Mouse (Mus musculus) limb, embryonic 15.5 days (tissue): ENCODE measurements around the gene Atp6ap2. TPM values are rescaled to one million over a fixed set of nuclear protein-coding genes. Genes with fewer than 3 reads are reported as not detected.
A peak's percentile ranks its signal among the peaks of the same experiment; 100 is the strongest.
"Not testable (repeated sequence)": the region's sequence is repeated elsewhere in the genome, so short reads cannot be mapped to it uniquely, and the experiment has no call there.

Experiments used
- ATAC-seq: fragments of 200-750 bp; cut with Nextera tagmentation; 2 replicates; pipeline ENCODE4 v1.8.0; 2017; ENCODE audit warnings: low read depth, moderate TSS enrichment; ENCODE audit not compliant: insufficient number of reproducible peaks, low FRiP score, low TSS enrichment
- H3K27ac ChIP-seq: fragments of 300-500 bp; sonication (generic); 2 replicates; pipeline ENCODE4 v1.5.1; 2015; ENCODE audit warnings: moderate library complexity, mild to moderate bottlenecking, inconsistent platforms
- H3K27me3 ChIP-seq: fragments of 300-500 bp; sonication (generic); 2 replicates; pipeline ENCODE4 v1.6.1; 2015; ENCODE audit warnings: inconsistent platforms
- H3K36me3 ChIP-seq: fragments of 300-500 bp; sonication (generic); 2 replicates; pipeline ENCODE4 v1.6.1; 2015; ENCODE audit warnings: inconsistent platforms
- H3K4me1 ChIP-seq: fragments of 300-500 bp; sonication (generic); 2 replicates; pipeline ENCODE4 v1.6.1; 2015; ENCODE audit warnings: inconsistent platforms
- H3K4me2 ChIP-seq: fragments of 300-500 bp; sonication (generic); 2 replicates; pipeline ENCODE4 v1.6.1; 2015; ENCODE audit warnings: mild to moderate bottlenecking, inconsistent platforms
- H3K4me3 ChIP-seq: fragments of 300-500 bp; sonication (generic); 2 replicates; pipeline ENCODE4 v1.5.1; 2015; ENCODE audit warnings: mild to moderate bottlenecking, inconsistent platforms
- H3K9ac ChIP-seq: fragments of 300-500 bp; sonication (generic); 2 replicates; pipeline ENCODE4 v1.6.1; 2015; ENCODE audit warnings: inconsistent platforms
- H3K9me3 ChIP-seq: fragments of 300-500 bp; sonication (generic); 2 replicates; pipeline ENCODE4 v1.6.1; 2016; ENCODE audit warnings: inconsistent platforms
- WGBS: fragments of 180-500 bp; shearing (Covaris S2); methylation state at CpG from one replicate; pipeline ENCODE4 v1.1.7; 2015; 5-methylcytosine and 5-hydroxymethylcytosine counted together
- polyA plus RNA-seq: library from polyadenylated mRNA; unstranded; fragments of >200 nt; fragmentation: Nextera tagmentation; extraction: Ambion mirVana; gene quantifications from 2 replicates; pipeline ENCODE4 v1.2.1, GENCODE M21; 2015

Gene Atp6ap2
- 81.1 and 85.8 TPM in 2 replicates for polyA plus RNA-seq

GRCm38 (mm10) chrX:12587192-12587957 is at the start of gene Atp6ap2:
TSS of gene Atp6ap2 (plus strand) at chrX:12587801.
- no peaks in the 10 kb centered on the region; the same call in 1 of the 2 replicates for H3K4me1 ChIP-seq
- WGBS, result 14% methylated on average over 43 of the region's 49 CpGs
- H3K27ac ChIP-seq, result peak within 1 kb of the TSS; percentile 86
- peak within 1 kb of the TSS; percentile 43 for H3K4me2 ChIP-seq
- peak; percentile 98 for ATAC-seq
- peaks cover 11% of the 10 kb centered on the region for H3K27me3 ChIP-seq
- H3K36me3 ChIP-seq, result no peaks in the 10 kb centered on the region
- peak within 1 kb of the TSS; percentile 52 for H3K9ac ChIP-seq
- peak within 1 kb of the TSS; percentile 64 for H3K4me3 ChIP-seq
- no peaks in the 10 kb centered on the region for H3K9me3 ChIP-seq

GRCm38 (mm10) chrX:12544417-12544816 is 43.2 kb upstream of the Atp6ap2 start:
- Histone ChIP-seq H3K36me3 (no peaks in the 10 kb centered on the region), H3K9ac (no peak overlapping the region), H3K4me2 (no peak overlapping the region), H3K4me3 (no peak overlapping the region), H3K27ac (no peak overlapping the region), H3K4me1 (no peaks in the 10 kb centered on the region), H3K9me3 (no peaks in the 10 kb centered on the region), H3K27me3 (no peaks in the 10 kb centered on the region)
- ATAC-seq, result no peak
- 83% methylated on average over 1 of the region's 1 CpGs for WGBS

- H3K4me1 ChIP-seq, result no peaks in the 10 kb centered on the region
- no peak overlapping the region for H3K9ac ChIP-seq
- no peak overlapping the region for H3K4me3 ChIP-seq
- no peaks in the 10 kb centered on the region for H3K9me3 ChIP-seq
- ATAC-seq, result no peak
- no peak overlapping the region for H3K27ac ChIP-seq
- WGBS, result 65% methylated on average over 7 of the region's 7 CpGs
- no peaks in the 10 kb centered on the region for H3K36me3 ChIP-seq
- H3K4me2 ChIP-seq, result no peak overlapping the region
- no peaks in the 10 kb centered on the region for H3K27me3 ChIP-seq
Measured at GRCm38 (mm10) chrX:12557086-12557485, 30.5 kb upstream of the Atp6ap2 start.

- 64% methylated on average over 1 of the region's 1 CpGs for WGBS
- Histone ChIP-seq H3K27me3 (no peaks in the 10 kb centered on the region), H3K27ac (no peak overlapping the region), H3K9ac (no peak overlapping the region), H3K36me3 (no peaks in the 10 kb centered on the region), H3K9me3 (no peaks in the 10 kb centered on the region), H3K4me1 (no peaks in the 10 kb centered on the region), H3K4me3 (no peak overlapping the region), H3K4me2 (no peak overlapping the region)
- no peak for ATAC-seq
Measured at GRCm38 (mm10) chrX:12571407-12571806, 16.2 kb upstream of the Atp6ap2 start.

- no peak for ATAC-seq
- Histone ChIP-seq H3K4me2 (no peak overlapping the region), H3K27ac (no peak overlapping the region), H3K9me3 (no peaks in the 10 kb centered on the region), H3K36me3 (no peaks in the 10 kb centered on the region), H3K4me3 (no peak overlapping the region), H3K27me3 (peaks cover 11% of the 10 kb centered on the region; the same call in 1 of the 2 replicates), H3K4me1 (no peaks in the 10 kb centered on the region), H3K9ac (no peak overlapping the region)
- WGBS, result 49% methylated on average over 3 of the region's 3 CpGs
Measured at GRCm38 (mm10) chrX:12577936-12578335, 9.7 kb upstream of the Atp6ap2 start.

GRCm38 (mm10) chrX:12578339-12578868 is 9.2 kb upstream of the Atp6ap2 start:
- Histone ChIP-seq H3K4me1 (no peaks in the 10 kb centered on the region), H3K27ac (no peak overlapping the region), H3K4me3 (no peak overlapping the region), H3K27me3 (peaks cover 13% of the 10 kb centered on the region; the same call in 1 of the 2 replicates), H3K36me3 (no peaks in the 10 kb centered on the region), H3K9ac (no peak overlapping the region), H3K4me2 (no peak overlapping the region), H3K9me3 (no peaks in the 10 kb centered on the region)
- 68% methylated on average over 2 of the region's 2 CpGs for WGBS
- ATAC-seq, result no peak

GRCm38 (mm10) chrX:12583261-12583660 is 4.3 kb upstream of the Atp6ap2 start:
- Histone ChIP-seq H3K36me3 (no peaks in the 10 kb centered on the region), H3K27me3 (peaks cover 18% of the 10 kb centered on the region), H3K9me3 (no peaks in the 10 kb centered on the region), H3K4me2 (no peak overlapping the region), H3K4me1 (no peaks in the 10 kb centered on the region), H3K9ac (no peak overlapping the region), H3K4me3 (no peak overlapping the region), H3K27ac (no peak overlapping the region)
- 84% methylated on average over 5 of the region's 5 CpGs for WGBS
- ATAC-seq, result no peak

GRCm38 (mm10) chrX:12587958-12588355 is 356 bp downstream of the Atp6ap2 start:
- no peaks in the 10 kb centered on the region for H3K9me3 ChIP-seq
- H3K4me2 ChIP-seq, result peak overlapping the region; percentile 43
- ATAC-seq, result peak; percentile 40; the same call in 1 of the 2 replicates
- peak overlapping the region; percentile 86 for H3K27ac ChIP-seq
- H3K4me1 ChIP-seq, result no peaks in the 10 kb centered on the region; the same call in 1 of the 2 replicates
- WGBS, result 28% methylated on average over 15 of the region's 18 CpGs
- peaks cover 6% of the 10 kb centered on the region for H3K27me3 ChIP-seq
- H3K4me3 ChIP-seq, result peak overlapping the region; percentile 64
- peak overlapping the region; percentile 52 for H3K9ac ChIP-seq
- no peaks in the 10 kb centered on the region for H3K36me3 ChIP-seq

DNA sequence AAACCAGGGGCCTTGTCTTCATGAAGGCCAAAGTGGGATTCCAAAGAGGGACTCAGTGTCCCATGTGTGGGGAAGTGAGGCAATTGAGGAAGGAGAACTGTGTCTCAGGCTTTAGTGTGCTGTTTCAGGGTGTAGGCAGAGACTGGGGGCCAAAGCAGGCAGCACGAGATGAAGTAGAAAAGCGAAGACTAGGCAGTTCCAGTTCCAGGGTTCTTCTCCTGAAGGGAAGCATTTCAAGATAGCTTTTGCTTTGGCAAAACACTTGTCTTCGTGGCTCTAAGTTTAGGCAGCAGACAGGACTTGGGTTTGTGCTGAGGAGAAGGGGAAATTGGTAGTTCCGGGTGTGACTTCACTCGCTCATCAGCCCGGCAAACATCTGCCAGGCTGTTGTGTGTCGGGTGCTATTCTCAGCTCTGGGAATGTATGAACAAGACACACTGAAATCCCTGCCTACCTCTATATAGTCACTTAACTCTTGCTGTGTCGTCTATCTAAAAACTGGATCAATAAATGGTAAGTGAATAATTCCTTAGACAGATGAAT is 3.9 kb downstream of the Atp6ap2 start:
- no peak overlapping the region for H3K27ac ChIP-seq
- H3K4me2 ChIP-seq, result no peak overlapping the region
- H3K4me1 ChIP-seq, result no peaks in the 10 kb centered on the region; the same call in 1 of the 2 replicates
- WGBS, result 77% methylated on average over 8 of the region's 8 CpGs
- no peaks in the 10 kb centered on the region for H3K36me3 ChIP-seq
- H3K9me3 ChIP-seq, result no peaks in the 10 kb centered on the region
- no peak for ATAC-seq
- H3K4me3 ChIP-seq, result no peak overlapping the region
- peaks cover 5% of the 10 kb centered on the region; the same call in 1 of the 2 replicates for H3K27me3 ChIP-seq
- H3K9ac ChIP-seq, result no peak overlapping the region

DNA sequence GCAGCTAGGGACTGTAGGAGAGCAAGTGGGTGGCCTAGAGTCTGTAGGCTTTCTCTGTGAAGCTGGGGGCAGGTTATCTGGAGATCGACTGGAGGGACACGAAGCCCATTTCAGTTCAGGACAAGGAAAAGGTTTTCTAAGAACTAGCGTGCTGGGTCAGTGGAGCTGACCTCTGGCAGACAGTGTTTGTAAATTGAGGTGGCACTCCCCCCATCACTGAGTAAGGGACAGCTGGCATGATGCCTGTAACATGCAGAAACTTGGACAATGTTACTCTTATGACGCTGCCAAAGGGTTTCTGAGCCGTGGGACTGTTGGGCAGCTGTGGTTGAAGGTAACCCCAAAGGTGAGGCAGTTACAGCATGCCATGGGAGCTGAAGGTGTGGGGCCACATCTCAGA is 4.4 kb downstream of the Atp6ap2 start:
- H3K4me2 ChIP-seq, result no peak overlapping the region
- no peak overlapping the region for H3K4me3 ChIP-seq
- H3K27me3 ChIP-seq, result peaks cover 5% of the 10 kb centered on the region; the same call in 1 of the 2 replicates
- ATAC-seq, result no peak
- 75% methylated on average over 5 of the region's 5 CpGs for WGBS
- H3K9ac ChIP-seq, result no peak overlapping the region
- no peaks in the 10 kb centered on the region for H3K9me3 ChIP-seq
- no peaks in the 10 kb centered on the region; the same call in 1 of the 2 replicates for H3K36me3 ChIP-seq
- H3K4me1 ChIP-seq, result no peaks in the 10 kb centered on the region; the same call in 1 of the 2 replicates
- no peak overlapping the region for H3K27ac ChIP-seq

DNA sequence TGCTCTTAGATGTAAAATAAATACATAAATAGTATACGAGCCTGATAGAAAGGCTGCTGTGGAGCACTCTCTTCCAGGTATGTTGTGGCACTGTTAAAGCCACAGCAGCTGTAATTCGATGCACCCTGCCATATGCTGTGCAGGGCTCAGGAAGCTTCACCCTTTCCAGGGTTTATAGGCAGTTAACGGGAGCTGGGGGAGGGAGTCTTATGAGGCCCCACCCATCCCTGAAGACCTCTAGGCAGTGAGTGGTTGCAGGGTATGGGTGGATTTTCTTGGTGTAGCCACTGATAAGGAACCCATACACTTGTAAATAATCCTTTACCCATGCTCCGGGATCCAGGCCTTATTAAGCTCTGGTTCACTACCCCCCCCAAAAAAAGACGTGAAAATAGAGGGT is 6.2 kb downstream of the Atp6ap2 start:
- Histone ChIP-seq H3K4me1 (no peaks in the 10 kb centered on the region; the same call in 1 of the 2 replicates), H3K4me3 (no peak overlapping the region), H3K36me3 (peaks cover 2% of the 10 kb centered on the region; the same call in 1 of the 2 replicates), H3K27me3 (no peaks in the 10 kb centered on the region), H3K9me3 (no peaks in the 10 kb centered on the region), H3K4me2 (no peak overlapping the region), H3K9ac (no peak overlapping the region), H3K27ac (no peak overlapping the region)
- WGBS, result 54% methylated on average over 5 of the region's 5 CpGs
- no peak for ATAC-seq

- H3K27me3 ChIP-seq, H3K4me1 ChIP-seq, H3K4me3 ChIP-seq, ATAC-seq, H3K9ac ChIP-seq, H3K9me3 ChIP-seq, H3K4me2 ChIP-seq, H3K27ac ChIP-seq, H3K36me3 ChIP-seq: not testable (repeated sequence)
Measured at GRCm38 (mm10) chrX:12610541-12610940, 22.9 kb downstream of the Atp6ap2 start.
